Mouse (Mus musculus): ENCODE results near the gene Kdm2b.

GRCm38 (mm10) chr5:122989551-122990330 lies at the start of gene Kdm2b:
- TF ChIP-seq POLR2A (IDR thresholded peaks at IDR 0.05; ENCODE audit: borderline replicate concordance, control insufficient read depth, low read depth, low read length) (no peak), CTCF (IDR thresholded peaks at IDR 0.05; ENCODE audit: control insufficient read depth, insufficient read depth, low read length) (no peak)
